Mouse (Mus musculus): ENCODE measurements around the gene Cenpe. TPM values are rescaled to one million over a fixed set of nuclear protein-coding genes. Genes with fewer than 3 reads are reported as not detected.
"Not testable (repeated sequence)": the region's sequence is repeated elsewhere in the genome, so short reads cannot be mapped to it uniquely, and the experiment has no call there.

The Cenpe gene
- polyA plus RNA-seq (2012; rRNA removed) = 13.7 and 25.2 TPM in 2 replicates
- polyA plus RNA-seq (2014; fragmentation: Nextera tagmentation; extraction: Ambion mirVana) = 26.8 and 27.0 TPM in 2 replicates

- Histone ChIP-seq H3K4me1 (ENCODE audit: control insufficient read depth, insufficient read depth, low read length) (peaks cover 8% of the 10 kb centered on the region), H3K4me3 (replicated peaks; ENCODE audit: low read length) (peak within 1 kb of the TSS; percentile 91), H3K27me3 (ENCODE audit: control insufficient read depth, insufficient read depth, low read length) (no peaks in the 10 kb centered on the region), H3K36me3 (ENCODE audit: control insufficient read depth, insufficient read depth, low read length) (peaks cover 13% of the 10 kb centered on the region), H3K27ac (replicated peaks; ENCODE audit: low read depth, low read length) (peak within 1 kb of the TSS; percentile 57; the same call in 1 of the 2 replicates), H3K9me3 (ENCODE audit: control insufficient read depth, low read length) (no peaks in the 10 kb centered on the region), H3K9ac (ENCODE audit: low read depth, low read length, severe bottlenecking) (peak within 1 kb of the TSS; percentile 71), H3K4me2 (replicated peaks; ENCODE audit: low read depth, low read length, severe bottlenecking) (peak within 1 kb of the TSS; percentile 54)
- WGBS = 2% methylated on average over 29 of the region's 29 CpGs
- peak; percentile 94 for ATAC-seq (ENCODE audit: low FRiP score, low read depth)
- DNase-seq (ENCODE audit: low spot score) = peak; percentile 91
- TF ChIP-seq POLR2A (IDR thresholded peaks at IDR 0.05; ENCODE audit: borderline replicate concordance, extremely low read depth, insufficient read depth, insufficient read length) = no peak
Observed at GRCm38 (mm10) chr3:135211805-135212657, at the start of gene Cenpe. Cenpe (plus strand) TSS chr3:135212537.

GRCm38 (mm10) chr3:135171898-135172446, 40.4 kb upstream of the Cenpe start:
- no peak overlapping the region for H3K4me3 ChIP-seq (replicated peaks; ENCODE audit: low read length)
- no peaks in the 10 kb centered on the region for H3K4me1 ChIP-seq (ENCODE audit: control insufficient read depth, insufficient read depth, low read length)
- WGBS = 44% methylated on average over 3 of the region's 3 CpGs
- no peak for DNase-seq (ENCODE audit: low spot score)
- H3K27me3 ChIP-seq (ENCODE audit: control insufficient read depth, insufficient read depth, low read length) = no peaks in the 10 kb centered on the region
- TF ChIP-seq POLR2A (IDR thresholded peaks at IDR 0.05; ENCODE audit: borderline replicate concordance, extremely low read depth, insufficient read depth, insufficient read length) = no peak
- no peak overlapping the region for H3K9ac ChIP-seq (ENCODE audit: low read depth, low read length, severe bottlenecking)
- no peak overlapping the region for H3K27ac ChIP-seq (replicated peaks; ENCODE audit: low read depth, low read length)
- no peaks in the 10 kb centered on the region for H3K9me3 ChIP-seq (ENCODE audit: control insufficient read depth, low read length)
- H3K36me3 ChIP-seq (ENCODE audit: control insufficient read depth, insufficient read depth, low read length) = no peaks in the 10 kb centered on the region
- H3K4me2 ChIP-seq (replicated peaks; ENCODE audit: low read depth, low read length, severe bottlenecking) = no peak overlapping the region
- no peak for ATAC-seq (ENCODE audit: low FRiP score, low read depth)

DNA sequence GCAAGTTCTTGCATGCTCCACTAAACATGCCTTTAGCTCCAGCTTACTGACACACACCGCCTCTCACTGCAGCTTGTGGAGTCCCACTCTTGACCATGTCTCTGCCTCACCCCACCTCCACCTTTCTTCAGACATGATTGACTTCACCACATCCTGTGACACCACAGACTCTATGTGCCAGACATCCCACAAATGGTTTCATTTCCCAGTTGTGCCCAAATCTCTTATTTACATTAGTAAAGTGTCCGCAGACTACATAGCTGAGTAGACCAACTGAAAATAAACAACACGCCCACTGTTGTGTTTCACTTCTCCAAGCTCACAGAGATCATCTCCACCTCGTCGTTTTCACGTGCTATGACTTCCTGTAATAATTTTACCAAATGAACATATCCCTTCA, 20.5 kb upstream of the Cenpe start:
- 82% methylated on average over 6 of the region's 6 CpGs for WGBS
- no peaks in the 10 kb centered on the region for H3K9me3 ChIP-seq (ENCODE audit: control insufficient read depth, low read length)
- DNase-seq (ENCODE audit: low spot score) = no peak
- H3K9ac ChIP-seq (ENCODE audit: low read depth, low read length, severe bottlenecking) = no peak overlapping the region
- H3K27ac ChIP-seq (replicated peaks; ENCODE audit: low read depth, low read length) = no peak overlapping the region
- H3K27me3 ChIP-seq (ENCODE audit: control insufficient read depth, insufficient read depth, low read length) = no peaks in the 10 kb centered on the region
- no peak for ATAC-seq (ENCODE audit: low FRiP score, low read depth)
- H3K4me1 ChIP-seq (ENCODE audit: control insufficient read depth, insufficient read depth, low read length) = no peaks in the 10 kb centered on the region
- H3K4me2 ChIP-seq (replicated peaks; ENCODE audit: low read depth, low read length, severe bottlenecking) = no peak overlapping the region
- no peak for TF ChIP-seq POLR2A (IDR thresholded peaks at IDR 0.05; ENCODE audit: borderline replicate concordance, extremely low read depth, insufficient read depth, insufficient read length)
- no peak overlapping the region for H3K4me3 ChIP-seq (replicated peaks; ENCODE audit: low read length)
- H3K36me3 ChIP-seq (ENCODE audit: control insufficient read depth, insufficient read depth, low read length) = no peaks in the 10 kb centered on the region

DNA sequence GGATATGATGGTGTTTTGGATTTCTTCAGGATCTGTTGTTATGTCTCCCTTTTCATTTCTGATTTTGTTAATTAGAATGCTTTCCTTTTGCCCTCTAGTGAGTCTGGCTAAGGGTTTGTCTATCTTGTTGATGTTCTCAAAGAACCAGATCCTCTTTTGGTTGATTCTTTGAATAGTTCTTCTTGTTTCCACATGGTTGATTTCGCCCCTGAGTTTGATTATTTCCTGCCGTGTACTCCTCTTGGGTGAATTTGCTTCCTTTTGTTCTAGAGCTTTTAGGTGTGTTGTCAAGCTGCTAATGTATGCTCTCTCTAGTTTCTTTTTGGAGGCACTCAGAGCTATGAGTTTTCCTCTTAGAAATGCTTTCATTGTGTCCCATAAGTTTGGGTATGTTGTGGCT, 14.3 kb upstream of the Cenpe start:
- not testable (repeated sequence) for H3K27me3 ChIP-seq (ENCODE audit: control insufficient read depth, insufficient read depth, low read length); DNase-seq (ENCODE audit: low spot score)
- WGBS = 88% methylated on average over 2 of the region's 2 CpGs

GRCm38 (mm10) chr3:135200409-135201303, 11.7 kb upstream of the Cenpe start:
- no peak overlapping the region for H3K4me2 ChIP-seq (replicated peaks; ENCODE audit: low read depth, low read length, severe bottlenecking)
- H3K27me3 ChIP-seq (ENCODE audit: control insufficient read depth, insufficient read depth, low read length) = no peaks in the 10 kb centered on the region
- H3K4me1 ChIP-seq (ENCODE audit: control insufficient read depth, insufficient read depth, low read length) = no peaks in the 10 kb centered on the region
- no peak for ATAC-seq (ENCODE audit: low FRiP score, low read depth)
- 78% methylated on average over 17 of the region's 17 CpGs for WGBS
- H3K9me3 ChIP-seq (ENCODE audit: control insufficient read depth, low read length) = no peaks in the 10 kb centered on the region
- no peaks in the 10 kb centered on the region for H3K36me3 ChIP-seq (ENCODE audit: control insufficient read depth, insufficient read depth, low read length)
- no peak overlapping the region for H3K9ac ChIP-seq (ENCODE audit: low read depth, low read length, severe bottlenecking)
- TF ChIP-seq POLR2A (IDR thresholded peaks at IDR 0.05; ENCODE audit: borderline replicate concordance, extremely low read depth, insufficient read depth, insufficient read length) = no peak
- DNase-seq (ENCODE audit: low spot score) = no peak
- H3K4me3 ChIP-seq (replicated peaks; ENCODE audit: low read length) = no peak overlapping the region
- H3K27ac ChIP-seq (replicated peaks; ENCODE audit: low read depth, low read length) = no peak overlapping the region

More for the DNA sequence above, 14.3 kb upstream of the Cenpe start:
- not testable (repeated sequence) for H3K27ac ChIP-seq (replicated peaks; ENCODE audit: low read depth, low read length); H3K4me3 ChIP-seq (replicated peaks; ENCODE audit: low read length); H3K36me3 ChIP-seq (ENCODE audit: control insufficient read depth, insufficient read depth, low read length); H3K9ac ChIP-seq (ENCODE audit: low read depth, low read length, severe bottlenecking); ATAC-seq (ENCODE audit: low FRiP score, low read depth); H3K4me2 ChIP-seq (replicated peaks; ENCODE audit: low read depth, low read length, severe bottlenecking); H3K9me3 ChIP-seq (ENCODE audit: control insufficient read depth, low read length); H3K4me1 ChIP-seq (ENCODE audit: control insufficient read depth, insufficient read depth, low read length)

All from limb, embryonic 14.5 days (tissue).